Mouse (Mus musculus) kidney, postnatal 10 days (tissue): ENCODE results near the gene A030005L19Rik.
"Not testable (repeated sequence)": the region's sequence is repeated elsewhere in the genome, so short reads cannot be mapped to it uniquely, and the experiment has no call there.

ENCODE experiments used
- DNase-seq: peaks from one replicate; pipeline ENCODE4 v3.0.0; 2021; ENCODE audit warnings: mixed read lengths

The A030005L19Rik gene

GRCm38 (mm10) chr1:82913025-82913424 is at the start of gene A030005L19Rik:
TSS of gene A030005L19Rik (plus strand) at chr1:82913325.
- no peak for DNase-seq

- DNase-seq = no peak
These were observed 42.9 kb upstream of the A030005L19Rik start for GRCm38 (mm10) chr1:82870202-82870601.

- no peak for DNase-seq
These were observed 34.0 kb upstream of the A030005L19Rik start for GRCm38 (mm10) chr1:82879172-82879571.

- no peak for DNase-seq
These were observed 32.9 kb upstream of the A030005L19Rik start for GRCm38 (mm10) chr1:82880196-82880595.

- DNase-seq = no peak
These were observed 19.9 kb upstream of the A030005L19Rik start for GRCm38 (mm10) chr1:82893269-82893668.

- DNase-seq = no peak
These were observed 12.6 kb upstream of the A030005L19Rik start for GRCm38 (mm10) chr1:82900567-82900966.

- DNase-seq = no peak
These were observed 11.9 kb upstream of the A030005L19Rik start for GRCm38 (mm10) chr1:82901201-82901600.

GRCm38 (mm10) chr1:82905886-82906285 is 7.2 kb upstream of the A030005L19Rik start:
- no peak for DNase-seq

GRCm38 (mm10) chr1:82913434-82913833 is 309 bp downstream of the A030005L19Rik start:
- DNase-seq = not testable (repeated sequence)

- peak; percentile 23 for DNase-seq
These were observed 11.5 kb downstream of the A030005L19Rik start, which contains the start of gene A030014E15Rik for GRCm38 (mm10) chr1:82924650-82925049. TSS of gene A030014E15Rik (plus strand) at chr1:82924917.

GRCm38 (mm10) chr1:82930558-82930957 is 17.4 kb downstream of the A030005L19Rik start:
- not testable (repeated sequence) for DNase-seq

GRCm38 (mm10) chr1:82931326-82931725 is 18.2 kb downstream of the A030005L19Rik start, which contains the start of gene Gm6217:
TSS of gene Gm6217 (minus strand) at chr1:82931399.
- DNase-seq = not testable (repeated sequence)

GRCm38 (mm10) chr1:82938666-82939065 is 25.5 kb downstream of the A030005L19Rik start:
- no peak for DNase-seq

- not testable (repeated sequence) for DNase-seq
These were observed 29.4 kb downstream of the A030005L19Rik start for GRCm38 (mm10) chr1:82942505-82942904.

- DNase-seq = not testable (repeated sequence)
These were observed 30.2 kb downstream of the A030005L19Rik start, which contains the start of gene A030003K21Rik for GRCm38 (mm10) chr1:82943295-82943694. TSS of gene A030003K21Rik (minus strand) at chr1:82943388.

- DNase-seq = not testable (repeated sequence)
These were observed 32.9 kb downstream of the A030005L19Rik start for GRCm38 (mm10) chr1:82946029-82946428.

GRCm38 (mm10) chr1:82948601-82949000 is 35.5 kb downstream of the A030005L19Rik start:
- no peak for DNase-seq

- DNase-seq = not testable (repeated sequence)
These were observed 42.8 kb downstream of the A030005L19Rik start, which contains the start of gene Gm7544 for GRCm38 (mm10) chr1:82955913-82956312. TSS of gene Gm7544 (minus strand) at chr1:82956013.

GRCm38 (mm10) chr1:82959870-82960385 is 46.8 kb downstream of the A030005L19Rik start, which contains the start of gene Gm47955:
TSS of gene Gm47955 (plus strand) at chr1:82960286.
- no peak for DNase-seq
